Mouse (Mus musculus) cortical plate, adult 2 months (tissue): ENCODE measurements around the gene Cnpy4.

Source experiments
- CTCF ChIP-seq: fragments of 200-500 bp; IDR thresholded peaks from 2 replicates; pipeline ENCODE4 v1.5.1; 2011; ENCODE audit warnings: mild to moderate bottlenecking, control low read depth, low read length; ENCODE audit not compliant: insufficient read depth; ENCODE audit errors: extremely low read depth
- POLR2A ChIP-seq: fragments of 200-500 bp; IDR thresholded peaks from 2 replicates; pipeline ENCODE4 v1.6.1; 2011; ENCODE audit warnings: mild to moderate bottlenecking, low read length, control low read depth; ENCODE audit not compliant: insufficient read depth; ENCODE audit errors: extremely low read depth

GRCm38 (mm10) chr5:138138585-138138984 is 48.7 kb upstream of the Cnpy4 start:
- no peak for TF ChIP-seq CTCF
- TF ChIP-seq POLR2A, result no peak
